Mouse (Mus musculus): ENCODE measurements around the gene Gpsm1. TPM values are rescaled to one million over a fixed set of nuclear protein-coding genes. Genes with fewer than 3 reads are reported as not detected.

Gpsm1 gene
- polyA plus RNA-seq, 1 experiment from 2014 or later = 27.1 TPM

GRCm38 (mm10) chr2:26342044-26342443, 26.7 kb downstream of the Gpsm1 start:
- Histone ChIP-seq H3K9me3 (ENCODE audit: control insufficient read depth, low read length) (no peaks in the 10 kb centered on the region), H3K27ac (ENCODE audit: low read depth, low read length) (peak overlapping the region; percentile 79; the same call in 1 of the 2 replicates), H3K4me3 (ENCODE audit: low read length) (no peak overlapping the region), H3K4me1 (ENCODE audit: control insufficient read depth, insufficient read depth, low read length) (peaks cover 10% of the 10 kb centered on the region), H3K36me3 (ENCODE audit: control insufficient read depth, insufficient read depth, low read length) (peaks cover 76% of the 10 kb centered on the region), H3K27me3 (ENCODE audit: control insufficient read depth, insufficient read depth, low read length) (no peaks in the 10 kb centered on the region), H3K4me2 (replicated peaks; ENCODE audit: low read depth, low read length) (no peak overlapping the region), H3K9ac (ENCODE audit: low read depth, low read length) (no peak overlapping the region)
- peak; percentile 33; the same call in 1 of the 2 replicates for ATAC-seq (ENCODE audit: low FRiP score, low TSS enrichment)
- WGBS = 72% methylated on average over 10 of the region's 10 CpGs

- H3K36me3 ChIP-seq (ENCODE audit: control insufficient read depth, insufficient read depth, low read length) = peaks cover 84% of the 10 kb centered on the region
- ATAC-seq (ENCODE audit: low FRiP score, low TSS enrichment) = peak; percentile 43; the same call in 1 of the 2 replicates
- H3K9me3 ChIP-seq (ENCODE audit: control insufficient read depth, low read length) = no peaks in the 10 kb centered on the region
- WGBS = 54% methylated on average over 11 of the region's 11 CpGs
- no peak overlapping the region for H3K9ac ChIP-seq (ENCODE audit: low read depth, low read length)
- H3K27me3 ChIP-seq (ENCODE audit: control insufficient read depth, insufficient read depth, low read length) = no peaks in the 10 kb centered on the region
- H3K4me3 ChIP-seq (ENCODE audit: low read length) = no peak overlapping the region
- H3K4me2 ChIP-seq (replicated peaks; ENCODE audit: low read depth, low read length) = no peak overlapping the region
- H3K27ac ChIP-seq (ENCODE audit: low read depth, low read length) = peak overlapping the region; percentile 53; the same call in 1 of the 2 replicates
- peaks cover 10% of the 10 kb centered on the region for H3K4me1 ChIP-seq (ENCODE audit: control insufficient read depth, insufficient read depth, low read length)
Measured at GRCm38 (mm10) chr2:26342609-26343490, 27.5 kb downstream of the Gpsm1 start.

- Histone ChIP-seq H3K36me3 (ENCODE audit: control insufficient read depth, insufficient read depth, low read length) (peaks cover 66% of the 10 kb centered on the region), H3K27me3 (ENCODE audit: control insufficient read depth, insufficient read depth, low read length) (no peaks in the 10 kb centered on the region), H3K9ac (ENCODE audit: low read depth, low read length) (no peak overlapping the region), H3K27ac (ENCODE audit: low read depth, low read length) (no peak overlapping the region), H3K4me2 (replicated peaks; ENCODE audit: low read depth, low read length) (no peak overlapping the region), H3K9me3 (ENCODE audit: control insufficient read depth, low read length) (no peaks in the 10 kb centered on the region), H3K4me1 (ENCODE audit: control insufficient read depth, insufficient read depth, low read length) (peaks cover 18% of the 10 kb centered on the region), H3K4me3 (ENCODE audit: low read length) (no peak overlapping the region)
- no peak for ATAC-seq (ENCODE audit: low FRiP score, low TSS enrichment)
- 64% methylated on average over 6 of the region's 6 CpGs for WGBS
Measured at GRCm38 (mm10) chr2:26348241-26348640, 32.9 kb downstream of the Gpsm1 start.

GRCm38 (mm10) chr2:26351358-26352290, 36.3 kb downstream of the Gpsm1 start, which contains the start of gene Dnlz:
Dnlz (minus strand) TSS chr2:26352110.
- Histone ChIP-seq H3K36me3 (ENCODE audit: control insufficient read depth, insufficient read depth, low read length) (peaks cover 35% of the 10 kb centered on the region), H3K4me1 (ENCODE audit: control insufficient read depth, insufficient read depth, low read length) (peaks cover 13% of the 10 kb centered on the region), H3K27ac (ENCODE audit: low read depth, low read length) (peak within 1 kb of the TSS; percentile 78), H3K4me2 (replicated peaks; ENCODE audit: low read depth, low read length) (peak within 1 kb of the TSS; percentile 96), H3K9me3 (ENCODE audit: control insufficient read depth, low read length) (no peaks in the 10 kb centered on the region), H3K4me3 (ENCODE audit: low read length) (peak within 1 kb of the TSS; percentile 81), H3K9ac (ENCODE audit: low read depth, low read length) (peak within 1 kb of the TSS; percentile 85), H3K27me3 (ENCODE audit: control insufficient read depth, insufficient read depth, low read length) (no peaks in the 10 kb centered on the region)
- 2% methylated on average over 62 of the region's 62 CpGs for WGBS
- ATAC-seq (ENCODE audit: low FRiP score, low TSS enrichment) = peak; percentile 82

- Histone ChIP-seq H3K9ac (ENCODE audit: low read depth, low read length) (peak overlapping the region; percentile 85), H3K4me2 (replicated peaks; ENCODE audit: low read depth, low read length) (peak overlapping the region; percentile 96), H3K27ac (ENCODE audit: low read depth, low read length) (no peak overlapping the region), H3K27me3 (ENCODE audit: control insufficient read depth, insufficient read depth, low read length) (no peaks in the 10 kb centered on the region), H3K4me1 (ENCODE audit: control insufficient read depth, insufficient read depth, low read length) (peaks cover 14% of the 10 kb centered on the region), H3K9me3 (ENCODE audit: control insufficient read depth, low read length) (no peaks in the 10 kb centered on the region), H3K4me3 (ENCODE audit: low read length) (peak overlapping the region; percentile 81), H3K36me3 (ENCODE audit: control insufficient read depth, insufficient read depth, low read length) (peaks cover 27% of the 10 kb centered on the region)
- 4% methylated on average over 36 of the region's 36 CpGs for WGBS
- ATAC-seq (ENCODE audit: low FRiP score, low TSS enrichment) = peak; percentile 32
Measured at GRCm38 (mm10) chr2:26352291-26352910, 37.1 kb downstream of the Gpsm1 start.

- no peak overlapping the region for H3K4me3 ChIP-seq (ENCODE audit: low read length)
- H3K36me3 ChIP-seq (ENCODE audit: control insufficient read depth, insufficient read depth, low read length) = peaks cover 19% of the 10 kb centered on the region
- 0 out of 2 replicates have a peak overlapping the region, but pooled peaks have one; percentile 85 for H3K9ac ChIP-seq (ENCODE audit: low read depth, low read length)
- H3K27ac ChIP-seq (ENCODE audit: low read depth, low read length) = no peak overlapping the region
- H3K27me3 ChIP-seq (ENCODE audit: control insufficient read depth, insufficient read depth, low read length) = no peaks in the 10 kb centered on the region
- no peak for ATAC-seq (ENCODE audit: low FRiP score, low TSS enrichment)
- 92% methylated on average over 11 of the region's 11 CpGs for WGBS
- peak overlapping the region; percentile 96 for H3K4me2 ChIP-seq (replicated peaks; ENCODE audit: low read depth, low read length)
- H3K9me3 ChIP-seq (ENCODE audit: control insufficient read depth, low read length) = no peaks in the 10 kb centered on the region
- peaks cover 18% of the 10 kb centered on the region for H3K4me1 ChIP-seq (ENCODE audit: control insufficient read depth, insufficient read depth, low read length)
Measured at GRCm38 (mm10) chr2:26353066-26353980, 38.0 kb downstream of the Gpsm1 start.

- Histone ChIP-seq H3K4me1 (ENCODE audit: control insufficient read depth, insufficient read depth, low read length) (peaks cover 18% of the 10 kb centered on the region), H3K9ac (ENCODE audit: low read depth, low read length) (no peak overlapping the region), H3K27me3 (ENCODE audit: control insufficient read depth, insufficient read depth, low read length) (no peaks in the 10 kb centered on the region), H3K4me2 (replicated peaks; ENCODE audit: low read depth, low read length) (no peak overlapping the region), H3K27ac (ENCODE audit: low read depth, low read length) (no peak overlapping the region), H3K9me3 (ENCODE audit: control insufficient read depth, low read length) (no peaks in the 10 kb centered on the region), H3K36me3 (ENCODE audit: control insufficient read depth, insufficient read depth, low read length) (peaks cover 9% of the 10 kb centered on the region), H3K4me3 (ENCODE audit: low read length) (no peak overlapping the region)
- ATAC-seq (ENCODE audit: low FRiP score, low TSS enrichment) = no peak
- 86% methylated on average over 4 of the region's 4 CpGs for WGBS
Measured at GRCm38 (mm10) chr2:26354401-26354800, 39.1 kb downstream of the Gpsm1 start.

GRCm38 (mm10) chr2:26356231-26356630, 40.9 kb downstream of the Gpsm1 start:
- Histone ChIP-seq H3K4me3 (ENCODE audit: low read length) (no peak overlapping the region), H3K4me1 (ENCODE audit: control insufficient read depth, insufficient read depth, low read length) (peaks cover 12% of the 10 kb centered on the region), H3K4me2 (replicated peaks; ENCODE audit: low read depth, low read length) (no peak overlapping the region), H3K9me3 (ENCODE audit: control insufficient read depth, low read length) (no peaks in the 10 kb centered on the region), H3K27ac (ENCODE audit: low read depth, low read length) (no peak overlapping the region), H3K36me3 (ENCODE audit: control insufficient read depth, insufficient read depth, low read length) (no peaks in the 10 kb centered on the region), H3K27me3 (ENCODE audit: control insufficient read depth, insufficient read depth, low read length) (no peaks in the 10 kb centered on the region), H3K9ac (ENCODE audit: low read depth, low read length) (no peak overlapping the region)
- no peak for ATAC-seq (ENCODE audit: low FRiP score, low TSS enrichment)
- WGBS = 83% methylated on average over 4 of the region's 4 CpGs

Data from kidney, embryonic 14.5 days (tissue).